Mouse (Mus musculus) G1E (cell line): Measurements from ENCODE around the gene Ncf1. TPM values are rescaled to one million over a fixed set of nuclear protein-coding genes. Genes with fewer than 3 reads are reported as not detected.

ENCODE experiments used
- ATAC-seq: 2 replicates; pipeline ENCODE4 v1.8.0; 2016; ENCODE audit warnings: mild to moderate bottlenecking; ENCODE audit not compliant: insufficient number of reproducible peaks, poor library complexity, low FRiP score, severe bottlenecking; ENCODE audit errors: extremely low read depth
- DNase-seq: peaks from one replicate; pipeline ENCODE4 v3.0.0; 2012; ENCODE audit warnings: low spot score
- H3K27me3 ChIP-seq: 2 replicates; pipeline ENCODE4 v1.6.1; 2012; ENCODE audit warnings: mild to moderate bottlenecking, low read length, inconsistent platforms; ENCODE audit not compliant: insufficient read depth
- H3K36me3 ChIP-seq: replicated peaks from 2 replicates; pipeline ENCODE3; 2012; ENCODE audit warnings: mild to moderate bottlenecking, inconsistent platforms
- H3K4me1 ChIP-seq: 2 replicates; pipeline ENCODE4 v1.6.1; 2012; ENCODE audit warnings: low read depth, low read length, inconsistent platforms, mixed read lengths; ENCODE audit not compliant: insufficient read depth
- H3K4me3 ChIP-seq: 2 replicates; pipeline ENCODE4 v1.5.1; 2012; ENCODE audit warnings: low read depth, mild to moderate bottlenecking, inconsistent platforms, low read length, moderate library complexity, mixed read lengths
- H3K9me3 ChIP-seq: replicated peaks from 2 replicates; pipeline ENCODE4 v1.6.1; 2012; ENCODE audit warnings: inconsistent platforms
- CTCF ChIP-seq: IDR thresholded peaks from 2 replicates; pipeline ENCODE4 v1.5.1; 2012; ENCODE audit warnings: low read depth, low read length, inconsistent platforms, mixed read lengths
- GATA1 ChIP-seq: IDR thresholded peaks from 2 replicates; pipeline ENCODE4 v1.6.1; 2012; ENCODE audit warnings: borderline replicate concordance, low read length, inconsistent platforms, mixed read lengths
- GATA2 ChIP-seq: IDR thresholded peaks from 2 replicates; pipeline ENCODE4 v1.6.1; 2012; ENCODE audit warnings: low read depth, low read length, inconsistent platforms, borderline replicate concordance
- POLR2AphosphoS5 ChIP-seq: IDR thresholded peaks from 2 replicates; pipeline ENCODE4 v1.6.1; 2012; ENCODE audit warnings: low read depth, low read length, inconsistent platforms; ENCODE audit not compliant: insufficient replicate concordance
- TAL1 ChIP-seq: conservative IDR thresholded peaks from 2 replicates; pipeline ENCODE4 v1.6.1; 2012; ENCODE audit warnings: low read depth, low read length, inconsistent platforms, mixed read lengths
- polyA plus RNA-seq: library from polyadenylated mRNA; stranded (reverse); fragments of >175 nt; gene quantifications from 2 replicates; pipeline ENCODE4 v1.2.3, GENCODE M21; 2012
- total RNA-seq, 2 experiments: library from RNA; stranded (forward) in 1 of 2; stranded (reverse) in 1 of 2; fragments of 200-1000 nt in 1 of 2; fragments of >200 nt in 1 of 2; fragmentation: Nextera tagmentation in 1 of 2; gene quantifications; 2 replicates each; pipeline ENCODE4 v1.2.3; 2014 to 2017

Gene Ncf1
- total and polyA plus RNA-seq, 3 experiments = 2.0 to 27.8 (median 20.7) TPM

- H3K4me3 ChIP-seq = no peak overlapping the region
- H3K4me1 ChIP-seq = peaks cover 1% of the 10 kb centered on the region; the same call in 1 of the 2 replicates
- ATAC-seq (no peak), DNase-seq (no peak)
- TF ChIP-seq GATA2 (no peak), TAL1 (no peak)
- peaks cover 100% of the 10 kb centered on the region for H3K36me3 ChIP-seq
- H3K9me3 ChIP-seq = no peaks in the 10 kb centered on the region
- H3K27me3 ChIP-seq = no peaks in the 10 kb centered on the region
Measured at GRCm38 (mm10) chr5:134243661-134244436, 14.4 kb upstream of the Ncf1 start.

GRCm38 (mm10) chr5:134241831-134242230 lies 12.4 kb upstream of the Ncf1 start:
- no peak for ATAC-seq
- no peak for TF ChIP-seq TAL1
- no peak for TF ChIP-seq POLR2AphosphoS5
- Histone ChIP-seq H3K36me3 (peaks cover 100% of the 10 kb centered on the region), H3K4me1 (peaks cover 19% of the 10 kb centered on the region), H3K4me3 (no peak overlapping the region), H3K27me3 (no peaks in the 10 kb centered on the region), H3K9me3 (no peaks in the 10 kb centered on the region)
- no peak for DNase-seq

GRCm38 (mm10) chr5:134237936-134238760 lies 8.7 kb upstream of the Ncf1 start:
- no peak for DNase-seq
- H3K36me3 ChIP-seq = peaks cover 87% of the 10 kb centered on the region
- peaks cover 52% of the 10 kb centered on the region for H3K4me1 ChIP-seq
- ATAC-seq = no peak
- no peaks in the 10 kb centered on the region for H3K9me3 ChIP-seq
- no peak for TF ChIP-seq GATA2
- no peak for TF ChIP-seq CTCF
- no peak for TF ChIP-seq TAL1
- no peak for TF ChIP-seq GATA1
- TF ChIP-seq POLR2AphosphoS5 = no peak
- no peak overlapping the region for H3K4me3 ChIP-seq
- H3K27me3 ChIP-seq = no peaks in the 10 kb centered on the region

- Histone ChIP-seq H3K9me3 (no peaks in the 10 kb centered on the region), H3K4me3 (no peak overlapping the region), H3K36me3 (peaks cover 81% of the 10 kb centered on the region), H3K27me3 (no peaks in the 10 kb centered on the region), H3K4me1 (peaks cover 58% of the 10 kb centered on the region)
- DNase-seq (no peak), ATAC-seq (no peak)
- TF ChIP-seq TAL1 = no peak
Measured at GRCm38 (mm10) chr5:134237508-134237907, 8.1 kb upstream of the Ncf1 start.

- Histone ChIP-seq H3K36me3 (peaks cover 74% of the 10 kb centered on the region), H3K4me3 (no peak overlapping the region), H3K9me3 (no peaks in the 10 kb centered on the region), H3K27me3 (no peaks in the 10 kb centered on the region), H3K4me1 (peaks cover 65% of the 10 kb centered on the region)
- ATAC-seq = no peak
- no peak for DNase-seq
- TF ChIP-seq GATA2 (no peak), GATA1 (no peak), TAL1 (no peak), POLR2AphosphoS5 (no peak), CTCF (no peak)
Measured at GRCm38 (mm10) chr5:134236796-134237195, 7.4 kb upstream of the Ncf1 start.

GRCm38 (mm10) chr5:134236241-134236640 lies 6.8 kb upstream of the Ncf1 start:
- H3K4me3 ChIP-seq = no peak overlapping the region
- H3K4me1 ChIP-seq = peaks cover 71% of the 10 kb centered on the region
- no peak for TF ChIP-seq GATA2
- TF ChIP-seq POLR2AphosphoS5 = no peak
- no peak for TF ChIP-seq CTCF
- TF ChIP-seq GATA1 = no peak
- TF ChIP-seq TAL1 = no peak
- no peak for ATAC-seq
- peaks cover 68% of the 10 kb centered on the region for H3K36me3 ChIP-seq
- DNase-seq = no peak
- H3K9me3 ChIP-seq = no peaks in the 10 kb centered on the region
- H3K27me3 ChIP-seq = no peaks in the 10 kb centered on the region
